Mouse (Mus musculus): ENCODE results near the gene Uhrf1bp1l.

DNA sequence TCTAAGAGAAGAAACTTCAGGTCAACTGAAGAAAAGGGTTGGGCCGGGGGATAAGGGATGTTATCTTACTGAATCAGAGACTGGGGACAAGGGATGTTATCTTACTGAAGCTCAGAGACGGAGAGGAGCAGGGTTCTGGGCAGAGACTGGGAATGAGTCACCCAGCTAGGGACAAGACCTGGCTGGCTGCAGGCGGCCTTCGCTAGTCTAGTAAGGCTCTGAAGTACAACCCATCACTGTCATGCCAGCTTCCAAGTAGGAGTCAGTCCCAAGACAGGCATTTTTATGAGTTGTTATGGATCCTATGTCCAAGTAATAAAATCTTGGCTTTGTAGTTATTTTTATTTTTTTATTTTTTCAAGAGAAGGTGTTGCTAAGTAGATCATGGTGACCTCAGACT is 1.5 kb upstream of the Uhrf1bp1l start:
- TF ChIP-seq GATA1 (IDR thresholded peaks at IDR 0.05; ENCODE audit: borderline replicate concordance, low read length) = no peak
- no peak for TF ChIP-seq FLI1 (IDR thresholded peaks at IDR 0.05; ENCODE audit: low read length)
